Mouse (Mus musculus) intestine, postnatal 0 days (tissue): ENCODE measurements around the gene Lama5. TPM values are rescaled to one million over a fixed set of nuclear protein-coding genes. Genes with fewer than 3 reads are reported as not detected.
A peak's percentile ranks its signal among the peaks of the same experiment; 100 is the strongest.

Experiments
- ATAC-seq: fragments of 200-750 bp; cut with Nextera tagmentation; 2 replicates; pipeline ENCODE4 v1.8.0; 2017; ENCODE audit warnings: mild to moderate bottlenecking, moderate TSS enrichment, moderate library complexity
- H3K27ac ChIP-seq: fragments of 300-500 bp; sonication (generic); 2 replicates; pipeline ENCODE4 v1.5.1; 2014; ENCODE audit warnings: mild to moderate bottlenecking, low read depth, low read length, moderate library complexity
- H3K27me3 ChIP-seq: fragments of 300-500 bp; sonication (generic); replicated peaks from 2 replicates; pipeline ENCODE4 v1.6.1; 2014; ENCODE audit warnings: low read length, mixed read lengths; ENCODE audit not compliant: control insufficient read depth, insufficient read depth
- H3K36me3 ChIP-seq: fragments of 300-500 bp; sonication (generic); 2 replicates; pipeline ENCODE4 v1.6.1; 2014; ENCODE audit warnings: mild to moderate bottlenecking, moderate library complexity; ENCODE audit not compliant: control insufficient read depth, insufficient read depth
- H3K4me1 ChIP-seq: fragments of 300-500 bp; sonication (generic); replicated peaks from 2 replicates; pipeline ENCODE4 v1.6.1; 2014; ENCODE audit warnings: antibody characterized with exemption, low read length, mixed read lengths; ENCODE audit not compliant: control insufficient read depth, insufficient read depth
- H3K4me2 ChIP-seq: fragments of 300-500 bp; sonication (generic); replicated peaks from 2 replicates; pipeline ENCODE4 v1.6.1; 2014; ENCODE audit warnings: low read depth, mild to moderate bottlenecking, moderate library complexity
- H3K4me3 ChIP-seq: fragments of 300-500 bp; sonication (generic); 2 replicates; pipeline ENCODE4 v1.5.1; 2014; ENCODE audit warnings: low read depth, low read length
- H3K9ac ChIP-seq: fragments of 300-500 bp; sonication (generic); 2 replicates; pipeline ENCODE4 v1.6.1; 2014; ENCODE audit warnings: mild to moderate bottlenecking, low read depth, low read length
- H3K9me3 ChIP-seq: fragments of 300-500 bp; sonication (generic); 2 replicates; pipeline ENCODE4 v1.6.1; 2016; ENCODE audit warnings: mixed run types; ENCODE audit not compliant: control insufficient read depth
- CTCF ChIP-seq: sonication (generic); IDR thresholded peaks from 2 replicates; pipeline ENCODE4 v1.5.1; 2016; ENCODE audit warnings: low read depth, mild to moderate bottlenecking, control low read depth, antibody characterized with exemption, moderate library complexity
- WGBS: fragments of 180-500 bp; shearing (Covaris S2); extraction: QIAGEN DNeasy Blood & Tissue Kit; methylation state at CpG from one replicate; pipeline ENCODE4 v1.1.7; 2014; 5-methylcytosine and 5-hydroxymethylcytosine counted together
- polyA plus RNA-seq: library from polyadenylated mRNA; unstranded; fragments of >200 nt; fragmentation: Nextera tagmentation; extraction: Ambion mirVana; gene quantifications from 2 replicates; pipeline ENCODE4 v1.2.1, GENCODE M21; 2015

Gene Lama5
- polyA plus RNA-seq, 1 experiment from 2014 or later = 19.8 TPM

DNA sequence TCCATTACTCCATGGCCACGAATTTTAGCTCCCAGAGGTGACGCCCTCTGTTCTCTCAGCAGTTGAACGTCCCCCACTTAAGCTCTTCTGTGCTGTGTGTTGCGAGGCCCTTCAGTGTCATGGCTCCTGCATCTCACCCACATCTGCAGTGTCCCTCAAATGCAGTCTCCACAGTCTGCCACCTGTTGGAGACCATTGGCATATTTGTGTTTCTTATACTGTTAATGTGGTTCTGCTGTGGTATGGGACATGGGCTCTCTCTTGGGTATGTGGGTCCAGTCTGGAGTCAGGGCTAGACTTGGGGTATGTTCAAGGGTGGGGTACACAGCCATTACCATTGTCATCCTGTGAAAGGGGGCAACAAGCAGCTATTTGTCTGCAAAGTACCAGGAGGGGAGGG lies 52.5 kb downstream of the Lama5 start:
- 53% methylated on average over 4 of the region's 4 CpGs for WGBS
- no peak for ATAC-seq
- peak overlapping the region; percentile 88 for H3K4me2 ChIP-seq
- peak overlapping the region; percentile 98; the same call in 1 of the 2 replicates for H3K4me3 ChIP-seq
- no peaks in the 10 kb centered on the region for H3K9me3 ChIP-seq
- peak; percentile 73 for TF ChIP-seq CTCF
- peak overlapping the region; percentile 97; the same call in 1 of the 2 replicates for H3K9ac ChIP-seq
- peaks cover 48% of the 10 kb centered on the region for H3K36me3 ChIP-seq
- no peaks in the 10 kb centered on the region for H3K4me1 ChIP-seq
- no peaks in the 10 kb centered on the region for H3K27me3 ChIP-seq
- 0 out of 2 replicates have a peak overlapping the region, but pooled peaks have one; percentile 15 for H3K27ac ChIP-seq

DNA sequence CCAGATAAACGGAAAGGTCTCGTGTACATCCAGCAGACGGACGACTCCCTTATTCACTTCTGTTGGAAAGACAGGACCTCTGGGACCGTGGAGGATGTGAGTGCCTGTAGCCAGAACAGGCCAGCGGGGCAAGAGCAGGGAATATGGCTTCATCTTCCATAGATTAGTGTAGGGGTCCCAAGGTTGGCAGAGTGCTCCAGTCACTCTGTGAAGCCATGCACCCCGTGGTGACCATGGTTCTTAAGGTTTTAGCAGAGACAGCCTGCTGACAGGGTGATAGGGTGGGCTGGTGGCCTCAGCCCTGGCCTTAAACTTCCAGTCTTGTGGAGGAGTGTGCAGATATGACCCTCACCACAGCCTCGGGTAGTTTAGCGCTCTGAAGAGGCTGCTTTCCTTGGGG lies 53.5 kb downstream of the Lama5 start:
- ATAC-seq = no peak
- Histone ChIP-seq H3K9ac (peak overlapping the region; percentile 97), H3K9me3 (no peaks in the 10 kb centered on the region), H3K27me3 (no peaks in the 10 kb centered on the region), H3K4me2 (peak overlapping the region; percentile 88), H3K27ac (peak overlapping the region; percentile 57; the same call in 1 of the 2 replicates), H3K4me3 (peak overlapping the region; percentile 98), H3K4me1 (no peaks in the 10 kb centered on the region), H3K36me3 (peaks cover 37% of the 10 kb centered on the region)
- 3% methylated on average over 8 of the region's 9 CpGs for WGBS
- TF ChIP-seq CTCF = no peak

DNA sequence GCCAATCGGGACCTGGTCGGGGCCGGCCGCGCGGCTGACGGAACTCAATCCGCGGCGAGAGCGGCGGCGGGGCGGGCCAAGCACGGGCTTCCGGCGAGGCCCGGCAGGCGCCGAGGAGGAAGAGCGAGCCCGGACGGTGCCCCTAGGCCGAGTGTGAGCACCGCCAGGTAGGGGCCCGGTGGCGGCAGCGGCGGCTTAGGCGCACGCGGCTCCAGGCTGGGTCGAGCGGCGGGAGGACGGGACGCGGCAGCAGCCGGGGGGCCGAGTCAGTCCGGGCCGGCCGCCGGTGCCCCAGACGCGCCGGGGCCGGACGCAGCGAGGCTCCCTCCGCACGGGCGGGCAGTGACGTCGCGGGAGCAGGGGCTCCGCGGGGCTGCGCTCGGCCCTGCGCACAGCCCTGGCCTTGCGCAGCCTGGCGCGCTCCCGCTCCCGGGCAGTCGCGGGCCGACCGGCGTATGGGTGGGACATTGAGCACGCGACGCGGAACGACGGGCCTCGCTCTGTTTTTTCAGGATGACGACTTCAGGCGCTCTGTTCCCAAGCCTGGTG lies 54.1 kb downstream of the Lama5 start:
- WGBS = under 1% methylated on average over 72 of the region's 80 CpGs
- Histone ChIP-seq H3K36me3 (peaks cover 32% of the 10 kb centered on the region), H3K4me3 (peak overlapping the region; percentile 98), H3K4me2 (peak overlapping the region; percentile 88), H3K4me1 (no peaks in the 10 kb centered on the region), H3K9me3 (no peaks in the 10 kb centered on the region), H3K27ac (peak overlapping the region; percentile 97), H3K9ac (peak overlapping the region; percentile 97), H3K27me3 (no peaks in the 10 kb centered on the region)
- TF ChIP-seq CTCF = no peak
- peak; percentile 62 for ATAC-seq

DNA sequence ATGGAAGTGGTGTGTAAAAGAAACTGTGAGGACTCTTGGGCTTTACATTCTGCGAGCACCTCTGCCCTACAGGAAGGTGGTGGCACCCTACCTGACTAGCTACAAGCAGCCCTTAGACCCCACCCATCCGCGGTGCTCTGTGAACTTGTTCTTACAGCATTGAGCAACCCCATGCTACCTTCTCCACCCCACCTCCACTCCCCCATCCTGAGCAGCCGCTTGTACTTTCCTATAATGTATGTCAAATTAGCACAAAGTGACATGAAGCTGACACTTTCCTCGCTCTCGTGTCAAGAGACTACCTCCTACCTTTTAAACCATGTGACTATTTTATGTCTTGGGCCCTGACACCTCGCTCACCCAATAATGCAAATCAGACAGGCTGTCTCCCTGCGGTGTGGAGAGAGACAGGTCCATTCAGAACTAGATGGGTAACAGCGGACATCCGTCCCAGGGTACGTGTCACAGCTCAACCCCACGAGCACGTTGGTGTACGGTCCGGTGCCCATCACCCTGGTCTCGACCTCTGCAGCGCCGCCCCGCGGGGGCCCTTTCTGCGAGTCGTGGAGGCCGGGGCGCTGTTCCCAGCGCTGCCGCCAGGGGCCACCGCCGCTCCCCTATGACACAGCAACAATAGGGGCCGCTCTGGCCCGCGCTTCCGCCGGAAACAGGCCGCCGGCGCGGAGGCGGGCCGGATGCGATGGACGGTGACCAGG lies 54.7 kb downstream of the Lama5 start, which contains the start of gene Adrm1:
Adrm1 (plus strand) TSS at position 680 of the 716 bp plus-strand sequence.
- H3K36me3 ChIP-seq = peaks cover 28% of the 10 kb centered on the region
- H3K9ac ChIP-seq = peak within 1 kb of the TSS; percentile 97
- no peaks in the 10 kb centered on the region for H3K9me3 ChIP-seq
- peak; percentile 100 for TF ChIP-seq CTCF
- peak within 1 kb of the TSS; percentile 98 for H3K4me3 ChIP-seq
- H3K4me2 ChIP-seq = peak within 1 kb of the TSS; percentile 88
- H3K27me3 ChIP-seq = no peaks in the 10 kb centered on the region
- H3K27ac ChIP-seq = peak within 1 kb of the TSS; percentile 97
- no peaks in the 10 kb centered on the region for H3K4me1 ChIP-seq
- 4% methylated on average over 40 of the region's 41 CpGs for WGBS
- ATAC-seq = peak; percentile 98

DNA sequence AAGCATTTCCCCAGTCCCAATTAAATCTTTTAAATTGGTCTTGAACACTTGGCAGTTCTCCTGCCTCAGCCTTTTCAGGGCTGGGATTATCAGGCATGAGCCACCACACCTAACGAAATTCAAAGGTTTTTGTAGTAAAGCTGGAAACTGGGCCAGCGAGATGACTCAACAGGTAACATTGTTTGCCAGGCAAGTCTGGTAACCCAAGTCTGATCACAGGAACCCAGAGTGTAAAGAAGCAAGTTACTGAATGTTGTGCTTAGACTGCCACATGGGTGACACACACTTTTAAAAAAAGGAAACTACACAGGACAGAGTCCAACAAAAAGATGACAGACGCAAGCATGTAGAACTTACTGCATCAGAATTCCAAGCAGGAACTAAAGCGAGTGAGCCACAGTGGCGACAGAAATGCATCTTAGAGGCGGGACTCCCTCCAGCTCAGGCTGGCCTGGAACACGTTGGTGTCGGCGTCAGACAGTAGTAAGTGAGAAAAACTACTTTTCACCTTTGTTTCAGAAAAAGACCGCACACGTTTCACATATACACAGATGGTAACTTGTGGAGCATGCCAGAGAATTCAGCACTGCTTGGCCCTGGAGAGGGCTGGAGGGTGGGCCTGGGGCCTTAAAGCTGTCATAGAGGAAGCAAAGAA lies 55.4 kb downstream of the Lama5 start:
- Histone ChIP-seq H3K36me3 (peaks cover 22% of the 10 kb centered on the region), H3K4me2 (peak overlapping the region; percentile 88), H3K9me3 (no peaks in the 10 kb centered on the region), H3K9ac (0 out of 2 replicates have a peak overlapping the region, but pooled peaks have one; percentile 97), H3K27me3 (no peaks in the 10 kb centered on the region), H3K4me1 (no peaks in the 10 kb centered on the region), H3K4me3 (no peak overlapping the region), H3K27ac (peak overlapping the region; percentile 6; the same call in 1 of the 2 replicates)
- no peak for TF ChIP-seq CTCF
- 77% methylated on average over 11 of the region's 11 CpGs for WGBS
- no peak for ATAC-seq

DNA sequence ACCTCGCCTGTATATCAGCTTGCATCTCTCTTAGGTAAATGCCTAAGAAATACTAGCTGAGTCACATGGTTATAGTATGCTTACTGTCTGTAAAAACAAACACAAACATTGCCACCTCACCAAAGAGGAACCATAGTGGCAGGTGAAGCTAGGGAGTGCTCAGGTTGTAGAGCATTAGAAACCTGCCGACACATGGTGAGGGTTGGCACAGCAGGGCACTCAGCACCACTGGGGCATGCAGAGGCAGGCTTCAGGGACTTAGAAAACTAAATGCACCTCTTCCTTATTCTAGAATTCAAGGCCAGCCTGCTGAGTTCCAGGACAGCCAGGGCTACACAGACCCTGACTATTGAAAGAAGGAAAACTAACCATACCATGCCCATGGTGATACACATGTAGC lies 58.8 kb downstream of the Lama5 start:
- no peak overlapping the region for H3K9ac ChIP-seq
- no peaks in the 10 kb centered on the region for H3K27me3 ChIP-seq
- WGBS = 75% methylated on average over 2 of the region's 2 CpGs
- no peaks in the 10 kb centered on the region for H3K9me3 ChIP-seq
- no peak overlapping the region for H3K27ac ChIP-seq
- TF ChIP-seq CTCF = no peak
- no peak overlapping the region for H3K4me3 ChIP-seq
- ATAC-seq = no peak
- H3K4me2 ChIP-seq = no peak overlapping the region
- H3K36me3 ChIP-seq = 0 out of 2 replicates have a peak, but pooled peaks cover 6% of the 10 kb centered on the region
- no peaks in the 10 kb centered on the region for H3K4me1 ChIP-seq
